Comparison of ENCODE assay signal across 8 mouse cellular contexts in genomic region chr7:25072716-25073390, GRCm38 (mm10). TPM values are rescaled to one million over a fixed set of nuclear protein-coding genes. Genes with fewer than 3 reads are reported as not detected.
DNase-seq lines count a peak whose midpoint lies in the region; ATAC-seq and TF ChIP-seq lines count a peak whose summit lies in the region.

No protein-coding gene starts in this region.

- peaks cover 40% of the 10 kb centered on the region for H3K36me3 ChIP-seq in G1E (replicated peaks)

- no peaks in the 10 kb centered on the region for H3K27me3 ChIP-seq in G1E (ENCODE audit: insufficient read depth, low read length)

- no peak for TF ChIP-seq CTCF in G1E (IDR thresholded peaks at IDR 0.05; ENCODE audit: low read depth, low read length)

- DNase-seq in 3T3-L1 (ENCODE audit: low read depth, low spot score): peak; percentile 36
- DNase-seq in G1E (ENCODE audit: low spot score): peak; percentile 79
- peak; percentile 75 for DNase-seq in embryo, embryonic 9.5 days (ENCODE audit: extremely low spot score)
- peak; percentile 45 for DNase-seq in heart, postnatal 4 days
- peak; percentile 70 for DNase-seq in left cerebral cortex, adult 11 months (ENCODE audit: low spot score)
- peak; percentile 54 for DNase-seq in lung, postnatal 10 days
- DNase-seq in right cerebral cortex, postnatal 10 days (ENCODE audit: low spot score in 2 of 2): peak; percentile 88 to 93
- no peak for DNase-seq in frontal cortex, postnatal 25 days (ENCODE audit: low spot score in 2 of 2)

- H3K9me3 ChIP-seq in G1E (replicated peaks): no peaks in the 10 kb centered on the region

- peak; percentile 43 for ATAC-seq in G1E (ENCODE audit: extremely low read depth, insufficient number of reproducible peaks, low FRiP score, poor library complexity, severe bottlenecking)

- H3K4me3 ChIP-seq in G1E (ENCODE audit: low read depth, low read length): peak overlapping the region; percentile 82

- peaks cover 79% of the 10 kb centered on the region for H3K4me1 ChIP-seq in G1E (ENCODE audit: insufficient read depth, low read depth, low read length)

RNA-seq across cellular contexts. Expression of gene Zfp574, which starts 0.5 kb away (rescaled TPM):
- 31.5 and 31.7 TPM in 2 replicates for total RNA-seq in G1E (2014; fragmentation: Nextera tagmentation)
- total RNA-seq in G1E (2017): 14.8 and 15.4 TPM in 2 replicates
- polyA plus RNA-seq in G1E (2012): 66.3 and 69.0 TPM in 2 replicates
- total RNA-seq in heart, postnatal 4 days (2021): 10 to 100 TPM; 13.5 to 16.3 TPM

RNA-seq across cellular contexts. Expression of gene Grik5, which starts 0.7 kb away (rescaled TPM):
- 168 and 198 TPM in 2 replicates for total RNA-seq in G1E (2014; fragmentation: Nextera tagmentation)
- total RNA-seq in G1E (2017): 75.9 and 91.3 TPM in 2 replicates
- polyA plus RNA-seq in G1E (2012): 85.8 and 94.6 TPM in 2 replicates
- total RNA-seq in heart, postnatal 4 days (2021): 10 to 100 TPM; 14.0 to 15.7 TPM

Comparison
In these comparisons a context has a peak if more than half of its experiments do, and no peak if none do; other contexts are left out.
1. DNase-seq: peak in 3T3-L1 (single experiment), G1E (single experiment), embryo, embryonic 9.5 days (single experiment), heart, postnatal 4 days (single experiment), left cerebral cortex, adult 11 months (single experiment), lung, postnatal 10 days (single experiment) and right cerebral cortex, postnatal 10 days (2 of 2); none in frontal cortex, postnatal 25 days (0 of 2).
2. RNA of gene Grik5, which starts 0.7 kb away (total RNA-seq): 75.9 to 198 TPM in G1E; 14.0 to 15.7 TPM in heart, postnatal 4 days; every median in the first group is over 4 times any median in the second.